Mouse (Mus musculus) small intestine, adult 10 weeks (tissue): ENCODE measurements around the gene Olfr24. TPM values are rescaled to one million over a fixed set of nuclear protein-coding genes. Genes with fewer than 3 reads are reported as not detected.

Source experiments
- polyA plus RNA-seq: library from polyadenylated mRNA; stranded (reverse); fragments of 350-450 nt; fragmentation: Illumina TruSeq; extraction: RNeasy Lipid Tissue Mini Kit (QIAGEN cat#74804); gene quantifications from one replicate; pipeline ENCODE4 v1.2.3, GENCODE M21; 2014; ENCODE audit warnings: low replicate concordance

Gene Olfr24
- not detected for polyA plus RNA-seq

GRCm38 (mm10) chr9:18763896-18764295 lies at the start of gene Olfr24:
Gene Olfr24 (minus strand): TSS chr9:18763996.

Other genes starting within 250 kb of the Olfr24 start
- 0.59 TPM for gene Muc16, start 89.5 kb downstream of the Olfr24 start, polyA plus RNA-seq
- not detected for gene Olfr828, start 55.5 kb upstream of the Olfr24 start, polyA plus RNA-seq
- not detected for gene Olfr829, start 90.9 kb upstream of the Olfr24 start, polyA plus RNA-seq
- gene Olfr830, start 110.7 kb upstream of the Olfr24 start, polyA plus RNA-seq: not detected
- not detected for gene Olfr832, start 173.1 kb upstream of the Olfr24 start, polyA plus RNA-seq
- not detected for gene Olfr834, start 224.0 kb upstream of the Olfr24 start, polyA plus RNA-seq